Mouse (Mus musculus) right cerebral cortex, postnatal 14 days (tissue): ENCODE results near the gene Bcam.
"Not testable (repeated sequence)": the region's sequence is repeated elsewhere in the genome, so short reads cannot be mapped to it uniquely, and the experiment has no call there.

Experiments used
- DNase-seq: peaks from one replicate; pipeline ENCODE4 v3.0.0; 2022

Gene Bcam

DNA sequence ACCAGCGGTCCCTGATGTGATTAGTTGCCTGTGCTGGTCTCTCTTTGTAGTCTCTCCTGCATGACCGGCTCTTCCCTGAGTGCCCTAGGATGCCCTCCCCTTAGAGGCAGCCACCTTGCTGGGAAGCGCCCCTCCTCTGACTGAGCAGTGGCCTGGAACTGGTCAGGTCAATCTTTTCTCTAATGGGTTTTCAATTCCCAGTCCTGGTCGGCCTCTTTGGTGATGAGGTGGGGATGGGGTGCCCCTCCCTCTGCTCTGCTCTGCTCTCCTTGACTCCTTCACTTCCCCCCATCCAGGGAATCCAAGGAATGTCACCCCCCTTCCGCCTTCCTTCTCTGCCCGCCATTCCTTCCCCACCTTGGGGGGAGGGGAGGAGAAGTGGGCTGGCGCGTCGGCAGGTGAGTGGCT is at the start of gene Bcam:
Bcam (minus strand) TSS at position 33 of the 408 bp plus-strand sequence.
- DNase-seq: no peak

GRCm38 (mm10) chr7:19818875-19819274 is 48.1 kb upstream of the Bcam start:
- DNase-seq: no peak

- no peak for DNase-seq
Measured at GRCm38 (mm10) chr7:19818440-19818839, 47.6 kb upstream of the Bcam start.

- DNase-seq: peak; percentile 33
Measured at GRCm38 (mm10) chr7:19817382-19818105, 46.7 kb upstream of the Bcam start.

GRCm38 (mm10) chr7:19816224-19816771 is 45.5 kb upstream of the Bcam start:
- peak; percentile 68 for DNase-seq

DNA sequence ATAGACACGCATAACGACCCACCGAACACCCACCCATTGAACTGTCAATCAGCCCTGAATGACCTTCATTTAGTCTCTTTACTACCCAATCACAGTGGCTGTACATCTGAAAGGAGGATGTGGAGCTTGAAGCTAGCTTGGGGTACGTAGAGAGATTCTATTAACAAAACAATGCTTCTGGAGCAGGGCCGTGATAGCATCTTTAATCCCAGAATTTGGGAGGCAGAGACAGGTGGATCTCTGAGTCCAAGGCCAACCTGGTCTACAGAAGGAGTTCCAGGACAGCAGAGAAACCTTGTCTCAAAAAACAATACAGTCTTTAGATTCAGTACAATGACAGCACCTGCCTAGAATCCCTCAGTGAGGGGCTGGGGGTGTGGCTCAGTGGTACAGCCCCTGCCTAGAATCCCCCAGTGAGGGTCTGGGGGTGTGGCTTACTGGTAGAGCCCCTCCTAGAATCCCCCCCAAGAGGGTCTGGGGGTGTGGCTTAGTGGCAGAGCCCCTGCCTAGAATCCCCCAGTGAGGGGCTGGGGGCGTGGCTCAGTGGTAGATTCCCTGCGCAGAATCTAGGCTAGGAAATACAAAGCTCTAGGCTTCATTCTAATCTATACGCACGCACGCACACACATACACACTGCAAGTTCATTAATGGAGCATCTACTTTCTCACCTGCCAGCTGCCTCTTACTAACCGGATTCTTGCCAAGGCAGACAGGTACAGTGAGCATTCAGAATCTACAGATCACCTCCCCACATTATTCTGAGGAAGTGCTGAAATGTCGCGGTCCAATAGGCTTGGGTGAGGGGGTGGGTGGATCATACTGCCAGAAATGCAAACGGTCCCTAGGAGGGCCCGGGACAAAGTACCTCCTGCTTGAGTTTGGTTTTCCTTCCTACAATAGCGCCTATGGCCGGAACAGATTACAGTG is 44.7 kb upstream of the Bcam start:
- no peak for DNase-seq

GRCm38 (mm10) chr7:19813579-19814122 is 42.8 kb upstream of the Bcam start:
- no peak for DNase-seq

DNA sequence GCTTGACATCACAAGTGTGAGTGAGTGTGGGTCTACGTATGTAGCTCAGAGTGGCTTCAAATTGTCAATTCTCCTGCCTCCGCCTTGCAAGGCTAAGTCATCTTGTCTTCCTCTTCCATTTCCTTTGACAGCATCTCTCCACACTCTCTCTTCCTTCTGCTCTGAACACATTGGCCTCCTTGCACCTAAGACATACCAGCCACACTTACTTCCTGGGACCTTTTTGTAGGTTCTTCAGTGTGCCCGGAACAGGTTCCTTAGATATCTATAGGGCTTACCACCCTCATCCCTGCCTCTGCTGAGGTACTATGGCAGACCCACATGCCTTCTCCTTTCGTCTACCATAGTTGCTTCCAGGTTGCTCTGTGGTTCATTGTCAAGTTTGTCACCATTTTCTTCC is 42.3 kb upstream of the Bcam start:
- DNase-seq: no peak

- DNase-seq: no peak
Measured at GRCm38 (mm10) chr7:19811114-19811513, 40.3 kb upstream of the Bcam start.

DNA sequence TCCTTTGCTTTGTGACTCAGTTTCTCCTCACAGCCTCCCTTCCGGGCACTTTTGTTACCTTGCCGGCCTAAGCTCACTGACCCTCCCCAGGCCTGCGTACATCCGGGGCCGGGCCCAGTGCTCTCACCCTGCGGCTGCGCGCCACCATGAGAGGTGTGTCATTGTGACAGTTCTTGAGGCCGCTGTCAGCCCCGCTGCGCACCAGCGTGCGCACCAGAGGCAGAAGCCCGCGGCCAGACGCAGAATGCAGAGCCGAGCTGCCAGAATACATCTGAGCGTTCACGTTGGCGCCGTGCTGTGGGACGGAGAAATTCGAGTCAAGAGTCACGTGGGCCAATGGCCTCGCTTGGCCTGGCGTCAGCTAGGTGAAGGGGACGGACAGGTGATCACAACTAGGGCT is 38.6 kb upstream of the Bcam start:
- DNase-seq: peak; percentile 38

- no peak for DNase-seq
Measured at GRCm38 (mm10) chr7:19806356-19806969, 35.6 kb upstream of the Bcam start.

DNA sequence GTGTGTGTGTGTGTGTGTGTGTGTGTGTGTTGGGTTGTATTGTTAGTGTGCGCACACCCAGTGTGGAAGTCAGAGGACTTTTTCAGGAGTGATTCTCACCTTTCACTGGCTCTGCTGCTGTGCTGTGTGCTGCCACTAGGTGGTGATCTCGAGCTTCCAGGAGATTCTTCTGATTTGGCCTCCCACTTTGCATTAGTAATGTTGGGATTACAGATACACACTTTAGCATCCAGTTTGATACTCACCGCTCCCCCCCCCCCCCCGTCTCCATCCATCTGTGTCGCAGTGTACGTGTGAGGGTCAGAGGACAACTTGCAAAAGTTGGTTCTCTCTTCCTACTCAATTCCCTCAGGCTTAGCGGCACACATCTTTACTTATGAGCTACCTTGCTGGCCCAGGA is 32.2 kb upstream of the Bcam start:
- DNase-seq: peak; percentile 71

DNA sequence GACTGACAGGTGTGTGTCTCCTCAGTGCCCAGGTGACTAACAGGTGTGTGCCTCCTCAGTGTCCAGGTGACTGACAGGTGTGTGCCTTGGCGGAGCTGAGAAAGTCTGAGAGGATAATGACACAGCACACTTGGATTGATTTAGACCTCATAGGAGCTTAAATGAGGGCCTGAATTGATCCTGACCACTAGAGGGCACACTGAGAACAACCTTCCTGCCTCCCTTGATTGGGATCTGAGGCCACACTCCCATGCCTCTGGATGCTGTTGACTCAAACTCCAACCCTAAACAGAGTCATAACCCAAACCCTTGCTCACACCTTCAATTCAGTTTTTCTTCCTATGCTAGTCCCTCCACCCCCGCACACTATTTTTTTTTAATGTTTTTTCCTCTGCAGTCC is 29.9 kb upstream of the Bcam start:
- DNase-seq: no peak

DNA sequence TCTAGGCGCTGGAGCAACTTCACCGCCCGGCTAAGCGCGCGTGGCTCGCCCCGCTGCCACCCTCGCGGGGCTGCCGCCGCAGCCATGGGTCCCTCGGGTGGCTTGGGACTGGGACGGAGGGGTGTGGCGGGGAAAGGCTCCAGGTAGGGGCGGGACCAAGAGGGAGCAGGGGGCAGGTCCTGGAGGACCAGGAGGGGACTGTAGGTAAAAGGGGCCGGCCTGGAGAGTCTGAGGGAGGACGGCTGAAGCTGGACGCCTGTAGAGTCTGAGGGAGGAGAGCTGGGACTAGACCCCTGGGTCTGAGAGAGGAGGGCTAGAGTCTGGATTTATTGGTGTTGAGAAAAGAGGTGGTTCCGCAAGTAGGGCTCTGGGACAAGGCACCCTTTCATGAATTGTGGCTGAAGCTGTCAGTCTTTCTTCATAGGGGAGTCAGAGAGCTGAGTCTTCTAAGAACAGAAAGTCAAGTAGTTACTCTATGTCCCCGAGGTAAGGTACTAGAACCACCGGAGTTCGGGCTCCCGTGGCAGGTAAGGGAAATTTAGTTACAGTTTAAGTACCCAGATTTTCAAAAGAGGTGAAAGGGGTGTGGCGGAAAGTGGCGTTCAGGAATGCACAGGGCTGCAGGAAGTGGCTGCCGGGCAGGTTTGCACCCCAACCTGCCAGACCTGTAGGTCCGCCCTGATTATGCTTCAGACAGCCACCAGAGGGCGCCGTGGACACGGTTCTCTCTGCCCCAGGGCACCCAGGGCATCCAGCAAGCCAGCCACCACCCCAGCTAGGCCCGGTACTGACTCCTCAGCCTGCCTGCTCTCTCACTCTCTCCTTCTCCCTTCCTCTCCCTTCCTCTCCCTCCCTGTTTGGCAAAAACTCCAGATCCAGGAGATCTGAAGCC is 26.1 kb upstream of the Bcam start, which contains the start of gene Cblc:
Cblc (minus strand) TSS at position 113 of the 892 bp plus-strand sequence.
- DNase-seq: peak; percentile 56

GRCm38 (mm10) chr7:19796254-19796653 is 25.4 kb upstream of the Bcam start:
- no peak for DNase-seq

DNA sequence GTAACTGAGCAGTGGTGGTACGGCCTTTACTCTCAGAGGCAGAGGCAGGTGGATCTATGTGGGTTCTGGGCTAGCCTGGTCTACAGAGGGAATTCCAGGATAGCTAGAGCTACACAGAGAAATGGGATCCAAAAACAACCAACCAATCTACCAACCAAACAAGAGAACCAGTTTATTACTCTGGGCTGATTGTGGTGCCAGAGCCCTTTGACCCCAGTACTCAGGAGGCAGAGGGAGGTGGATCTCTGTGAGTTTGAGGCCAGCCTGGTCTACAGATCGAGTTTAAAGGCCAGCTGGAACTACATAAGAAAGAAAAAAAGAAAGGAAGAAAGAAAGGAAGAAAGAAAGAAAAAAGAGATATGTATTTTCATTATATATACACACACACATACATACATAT is 24.4 kb upstream of the Bcam start:
- DNase-seq: no peak

GRCm38 (mm10) chr7:19792701-19793630 is 22.1 kb upstream of the Bcam start:
- no peak for DNase-seq

DNA sequence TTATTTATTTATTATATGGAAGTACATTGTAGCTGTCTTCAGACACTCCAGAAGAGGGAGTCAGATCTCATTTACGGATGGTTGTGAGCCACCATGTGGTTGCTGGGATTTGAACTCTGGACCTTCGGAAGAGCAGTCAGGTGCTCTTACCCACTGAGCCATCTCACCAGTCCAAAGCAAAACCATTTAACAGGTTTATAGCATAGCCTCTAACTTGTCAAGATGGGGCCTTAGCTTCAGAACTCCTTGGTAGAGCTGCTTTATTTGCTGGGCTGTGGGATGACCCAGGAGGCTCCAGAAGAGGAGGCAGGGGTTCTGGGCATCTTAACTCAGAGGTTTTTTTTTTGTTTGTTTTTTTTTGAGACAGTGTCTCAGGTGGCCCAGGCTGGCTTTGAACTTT is 20.7 kb upstream of the Bcam start:
- not testable (repeated sequence) for DNase-seq

DNA sequence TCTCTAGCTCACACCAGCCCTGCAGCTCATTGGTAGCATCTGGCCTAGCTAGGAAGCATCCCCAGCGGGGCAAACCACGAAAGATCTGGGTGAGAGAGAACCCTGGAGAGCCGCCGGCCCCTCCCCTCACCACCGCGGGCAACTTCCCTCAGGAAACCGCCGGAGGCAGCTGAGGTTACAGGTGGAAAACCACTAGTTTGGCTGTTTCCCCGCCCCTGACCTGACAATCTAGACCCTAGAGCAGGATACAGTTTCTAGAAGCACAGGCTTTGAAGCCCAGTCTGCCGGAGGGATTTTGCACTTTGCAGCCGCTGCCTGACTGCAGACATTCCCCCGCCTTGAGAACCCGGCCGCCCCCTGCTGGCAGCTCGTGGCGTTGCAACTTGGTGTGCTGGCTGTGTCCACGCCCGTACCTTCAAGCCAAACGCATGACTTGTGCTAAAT is 19.1 kb upstream of the Bcam start:
- DNase-seq: peak; percentile 92

DNA sequence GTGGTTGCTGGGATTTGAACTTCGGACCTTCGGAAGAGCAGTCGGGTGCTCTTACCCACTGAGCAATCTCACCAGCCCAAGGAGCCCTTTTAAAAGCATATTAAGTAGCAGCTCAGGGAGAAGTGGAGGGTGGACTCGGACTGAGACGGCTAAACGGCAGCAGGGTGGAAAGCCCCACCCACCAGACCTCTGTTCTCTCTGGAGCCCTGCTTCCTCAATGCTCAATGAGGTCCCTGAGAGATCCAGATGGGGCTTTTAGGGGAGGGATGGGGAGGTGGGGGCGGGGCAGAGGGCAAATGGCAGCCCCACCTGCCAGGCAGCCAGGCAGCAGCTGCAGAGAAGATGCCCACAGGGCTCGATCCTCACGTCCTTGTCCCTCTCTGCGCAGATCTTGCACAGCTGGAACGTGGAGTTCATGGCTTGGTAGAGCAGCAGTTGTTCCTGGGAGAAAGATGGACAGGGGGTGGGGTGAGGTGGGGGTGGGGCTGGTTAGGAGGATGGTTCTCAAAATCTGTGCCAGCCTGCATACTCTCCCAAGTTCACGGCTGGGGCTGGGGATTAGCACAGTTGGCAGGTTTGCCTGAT is 15.2 kb upstream of the Bcam start:
- no peak for DNase-seq
